Mouse (Mus musculus): ENCODE measurements at regions not wholly inside any gene's neighbourhood (a gene's known extent, or its start where the extent isn't known, plus 50 kb on each side); places are given as distances from the start of the nearest gene placed in this dataset.

DNA sequence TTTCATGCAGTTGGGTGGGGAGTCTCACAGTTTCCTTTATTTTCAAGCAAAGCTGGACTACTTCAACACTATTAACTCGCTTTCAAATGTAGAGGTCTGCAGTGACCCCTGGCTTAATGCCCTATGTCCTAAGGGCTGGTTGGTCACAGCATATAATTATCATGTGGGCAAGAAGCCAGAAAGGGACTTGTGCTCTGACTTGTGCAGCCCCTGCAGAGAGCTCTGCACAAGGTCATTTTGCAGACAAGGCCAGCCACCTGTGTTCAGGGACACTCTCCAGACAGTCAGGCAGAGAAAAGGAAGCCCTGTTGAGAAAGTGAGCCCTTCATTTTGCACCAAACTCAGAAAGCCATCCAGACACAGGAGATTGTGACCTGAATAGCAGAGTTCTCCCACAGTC lies 79.1 kb downstream of the Cd200 start:
- no peak for TF ChIP-seq CTCF (conservative IDR thresholded peaks at IDR 0.05; ENCODE audit: low read length)
- TF ChIP-seq POU5F1 (IDR thresholded peaks at IDR 0.05; ENCODE audit: borderline replicate concordance, low read length) = no peak
- no peak for TF ChIP-seq NANOG (IDR thresholded peaks at IDR 0.05; ENCODE audit: borderline replicate concordance, low read length)

Measured in E14TG2a.4 (cell line).